Mouse (Mus musculus) v-Abl transformed pro-B cells (cell line): ENCODE results near the gene Slc17a1.

Experiments
- in situ Hi-C, 2 experiments: fragments of 400-800 bp; cut with MboI; formaldehyde crosslinking; loops; one replicate each; pipeline ENCODE4 v1.15.1; 2025; ENCODE audit not compliant: unreplicated experiment in 2 of 2

The Slc17a1 gene

DNA sequence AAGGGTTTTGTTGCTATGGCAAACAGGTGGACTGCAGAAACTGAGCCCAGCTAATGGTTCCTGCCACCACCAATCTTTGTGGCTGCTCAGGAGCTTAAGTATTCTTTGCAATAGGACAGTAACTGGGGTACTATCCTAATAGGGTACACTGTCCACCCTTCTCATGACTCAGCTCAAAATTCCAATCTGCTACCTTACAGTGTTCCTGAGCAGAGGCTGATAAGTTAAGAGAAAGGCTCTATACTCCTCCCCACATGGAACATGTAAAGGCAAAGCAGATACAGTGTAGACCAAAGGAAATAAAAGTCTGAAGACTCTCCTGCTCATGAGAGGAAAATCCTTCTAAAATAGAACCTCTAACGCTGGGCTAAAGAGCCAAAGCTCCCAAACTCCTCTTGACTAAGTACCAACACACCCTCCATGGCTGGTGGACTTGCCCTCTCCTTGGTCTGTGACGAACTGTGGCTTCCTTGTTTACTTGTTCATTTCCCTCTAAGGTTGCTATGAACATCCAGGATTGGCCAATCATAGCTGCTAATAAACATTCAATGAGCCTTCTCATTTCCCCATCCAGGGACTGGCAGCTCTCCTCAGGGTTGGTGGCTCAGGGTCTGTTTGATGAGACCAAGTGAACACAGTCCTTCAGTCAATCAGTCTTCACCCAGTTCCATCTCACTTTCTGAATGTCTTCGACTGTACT lies 19.6 kb downstream of the Slc17a1 start:
- in situ Hi-C loops, result loop anchor here in 1 of 2 experiments (10.0 kb wide), 1 partner anchor 48 kb away; the partner anchor contains the start of genes Hist1h2aa and Hist1h2ba

- in situ Hi-C loops, result loop anchor here in 1 of 2 experiments (10.0 kb wide), 1 partner anchor 46 kb away; the partner anchor contains the start of genes Hist1h2aa and Hist1h2ba
Observed at GRCm38 (mm10) chr13:23889011-23889605, 21.6 kb downstream of the Slc17a1 start.

DNA sequence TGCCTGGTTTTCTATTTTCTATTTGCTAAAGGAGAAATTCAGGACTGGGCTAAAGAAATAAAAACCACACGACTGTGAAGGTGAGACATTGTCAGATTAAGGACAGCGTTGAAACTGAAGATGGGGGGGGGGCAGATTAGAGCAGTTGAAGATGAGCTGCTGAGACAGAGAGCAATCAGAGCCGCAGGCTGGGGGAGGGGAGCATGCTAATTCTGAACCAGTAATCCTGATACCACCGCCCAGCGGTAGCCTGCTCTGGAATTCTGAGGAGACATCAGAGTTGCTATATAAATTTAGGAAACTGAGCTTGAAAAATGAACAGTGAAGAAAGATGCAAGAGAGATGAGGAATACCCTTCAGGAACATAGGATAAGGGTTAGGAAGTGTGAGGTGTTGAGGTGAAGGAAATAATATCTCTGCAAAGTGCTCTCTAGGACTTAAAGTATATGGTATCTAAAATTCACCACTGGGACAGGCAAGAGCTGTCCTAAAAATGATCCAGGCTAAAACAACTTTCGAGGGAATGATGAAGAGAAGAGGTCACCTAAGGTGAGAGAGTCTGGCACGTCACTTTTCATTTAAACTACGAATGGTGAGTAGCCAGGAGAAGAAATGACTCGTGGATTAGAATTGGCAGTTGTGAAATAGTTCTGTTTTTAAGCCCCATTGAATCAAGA lies 25.2 kb downstream of the Slc17a1 start:
- in situ Hi-C loops, result no loop called here

GRCm38 (mm10) chr13:23893269-23893593 lies 25.7 kb downstream of the Slc17a1 start:
- in situ Hi-C loops, result no loop called here

- in situ Hi-C loops, result no loop called here
Observed at GRCm38 (mm10) chr13:23898242-23898641, 30.7 kb downstream of the Slc17a1 start.

GRCm38 (mm10) chr13:23906906-23907305 lies 39.4 kb downstream of the Slc17a1 start:
- in situ Hi-C loops, result loop anchor here in 1 of 2 experiments (25.0 kb wide), 3 partner anchors 320 to 1870 kb away; partner anchors contain the start of genes Hist1h2ag, Hist1h2ah, Hist1h2bj and Hist1h2bk

- in situ Hi-C loops, result loop anchor here in 1 of 2 experiments (25.0 kb wide), 3 partner anchors 323 to 1873 kb away; partner anchors contain the start of genes Hist1h2ag, Hist1h2ah, Hist1h2bj and Hist1h2bk
Observed at GRCm38 (mm10) chr13:23910121-23910520, 42.6 kb downstream of the Slc17a1 start.

DNA sequence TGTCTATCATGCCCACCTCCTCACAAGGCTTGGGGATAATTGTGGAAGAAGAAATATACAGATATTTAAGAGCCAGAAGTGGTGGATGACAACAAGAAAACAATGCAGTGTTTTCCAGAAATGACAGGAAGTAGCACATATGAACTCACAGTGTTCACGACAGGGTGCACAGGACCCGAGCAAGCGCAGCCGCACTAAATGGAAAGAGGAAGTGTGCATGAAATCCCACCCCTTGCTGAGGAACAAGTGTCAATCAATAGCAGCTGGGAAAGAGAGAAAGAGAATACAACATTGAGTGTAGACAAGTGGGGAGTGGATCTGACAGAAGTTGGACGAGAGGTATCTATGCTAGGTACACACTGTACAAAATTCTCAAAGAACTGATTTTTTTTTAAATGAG lies 43.8 kb downstream of the Slc17a1 start:
- in situ Hi-C loops, result loop anchor here in 1 of 2 experiments (25.0 kb wide), 3 partner anchors 324 to 1874 kb away; partner anchors contain the start of genes Hist1h2ag, Hist1h2ah, Hist1h2bj and Hist1h2bk

GRCm38 (mm10) chr13:23913791-23914306 lies 46.3 kb downstream of the Slc17a1 start:
- in situ Hi-C loops, result loop anchor here in 1 of 2 experiments (25.0 kb wide), 3 partner anchors 327 to 1877 kb away; partner anchors contain the start of genes Hist1h2ag, Hist1h2ah, Hist1h2bj and Hist1h2bk

GRCm38 (mm10) chr13:23914376-23915167 lies 47.0 kb downstream of the Slc17a1 start, which contains the start of gene Slc17a4:
TSS of gene Slc17a4 (minus strand) at chr13:23915009.
- in situ Hi-C loops, result loop anchor here in 1 of 2 experiments (25.0 kb wide), 3 partner anchors 327 to 1877 kb away; partner anchors contain the start of genes Hist1h2ag, Hist1h2ah, Hist1h2bj and Hist1h2bk

GRCm38 (mm10) chr13:23916132-23916531 lies 48.6 kb downstream of the Slc17a1 start:
- in situ Hi-C loops, result loop anchor here in 1 of 2 experiments (25.0 kb wide), 3 partner anchors 329 to 1879 kb away; partner anchors contain the start of genes Hist1h2ag, Hist1h2ah, Hist1h2bj and Hist1h2bk

GRCm38 (mm10) chr13:23917674-23918073 lies 50.1 kb downstream of the Slc17a1 start:
- in situ Hi-C loops, result loop anchor here in 1 of 2 experiments (25.0 kb wide), 3 partner anchors 330 to 1880 kb away; partner anchors contain the start of genes Hist1h2ag, Hist1h2ah, Hist1h2bj and Hist1h2bk

GRCm38 (mm10) chr13:23925792-23926191 lies 58.2 kb downstream of the Slc17a1 start:
- in situ Hi-C loops, result no loop called here

DNA sequence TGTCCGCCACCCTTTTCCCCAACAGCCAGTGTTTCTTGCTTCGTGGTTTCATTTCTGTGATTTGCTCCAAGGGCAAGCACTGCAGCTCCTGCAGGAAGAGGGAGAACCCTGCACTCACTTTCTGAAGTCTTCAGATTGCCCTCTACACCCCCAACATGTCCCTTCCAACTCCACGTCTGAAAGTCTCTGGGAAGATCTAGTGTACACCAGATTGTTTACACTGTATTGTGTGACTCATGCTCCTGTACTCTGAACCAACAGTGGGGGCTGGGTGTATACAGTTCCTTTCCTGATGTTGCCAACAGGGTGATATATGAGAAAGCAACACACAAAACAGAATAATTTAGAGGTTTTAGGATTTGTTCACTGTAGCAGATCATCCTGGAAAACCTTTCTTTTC lies 61.1 kb downstream of the Slc17a1 start:
- in situ Hi-C loops, result no loop called here

DNA sequence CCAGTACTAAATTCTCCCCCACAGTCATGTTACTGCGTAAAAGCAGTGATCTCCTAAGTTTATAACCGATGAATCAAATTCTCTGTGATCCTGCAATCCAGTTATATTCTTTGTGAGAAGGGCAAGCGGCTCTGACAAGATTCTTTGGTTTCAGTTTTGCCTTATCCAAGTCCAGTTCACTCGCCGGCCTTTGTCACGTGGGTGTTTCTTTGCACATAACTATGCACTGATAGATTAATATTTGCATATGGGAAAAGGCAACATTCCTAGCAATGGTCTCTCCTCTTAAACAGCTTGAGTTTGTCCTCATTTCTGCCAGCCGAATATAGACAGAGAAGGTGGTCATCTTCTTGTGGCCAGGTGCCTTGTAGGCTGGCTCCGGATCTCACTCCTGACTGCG lies 62.9 kb downstream of the Slc17a1 start:
- in situ Hi-C loops, result loop anchor here in 1 of 2 experiments (10.0 kb wide), 1 partner anchor 46 kb away; no protein-coding TSS in a partner anchor

DNA sequence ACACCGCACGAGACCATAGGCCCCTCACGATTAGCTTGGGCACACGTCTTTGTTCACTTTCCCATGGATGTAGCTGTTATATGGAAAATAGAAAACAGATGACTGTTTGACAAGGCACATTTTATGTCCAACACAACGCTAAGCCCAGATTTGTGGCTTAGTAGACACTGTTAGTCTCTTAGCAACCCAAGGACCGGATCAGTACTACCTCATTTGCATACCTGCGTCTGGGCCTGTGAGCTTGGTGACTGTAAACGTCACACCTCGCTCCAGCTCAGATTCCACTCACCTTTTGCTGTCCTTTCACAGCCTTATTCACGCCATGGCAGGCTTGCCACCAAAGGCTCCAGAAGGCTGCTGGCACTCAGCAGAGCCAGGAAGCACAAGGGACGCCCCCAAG lies 63.4 kb downstream of the Slc17a1 start:
- in situ Hi-C loops, result loop anchor here in 1 of 2 experiments (10.0 kb wide), 1 partner anchor 46 kb away; no protein-coding TSS in a partner anchor

GRCm38 (mm10) chr13:23933421-23934210 lies 66.1 kb downstream of the Slc17a1 start, which contains the start of gene Hist1h2ba:
TSS of gene Hist1h2ba (minus strand) at chr13:23934156.
- in situ Hi-C loops, result loop anchor here in 1 of 2 experiments (10.0 kb wide), 1 partner anchor 49 kb away; no protein-coding TSS in a partner anchor

- in situ Hi-C loops, result loop anchor here in 1 of 2 experiments (10.0 kb wide), 1 partner anchor 49 kb away; no protein-coding TSS in a partner anchor
Observed at GRCm38 (mm10) chr13:23934211-23934520, 66.6 kb downstream of the Slc17a1 start, which contains the start of gene Hist1h2aa. TSS of gene Hist1h2aa (plus strand) at chr13:23934462.
